Mouse (Mus musculus) thymus, adult 18-20 months (tissue): ENCODE measurements around the gene Kif28.
"Not testable (repeated sequence)": the region's sequence is repeated elsewhere in the genome, so short reads cannot be mapped to it uniquely, and the experiment has no call there.

ENCODE experiments used
- DNase-seq, 2 experiments: peaks; one replicate each; pipeline ENCODE4 v3.0.0; 2022; ENCODE audit warnings: mixed read lengths in 2 of 2

Gene Kif28

DNA sequence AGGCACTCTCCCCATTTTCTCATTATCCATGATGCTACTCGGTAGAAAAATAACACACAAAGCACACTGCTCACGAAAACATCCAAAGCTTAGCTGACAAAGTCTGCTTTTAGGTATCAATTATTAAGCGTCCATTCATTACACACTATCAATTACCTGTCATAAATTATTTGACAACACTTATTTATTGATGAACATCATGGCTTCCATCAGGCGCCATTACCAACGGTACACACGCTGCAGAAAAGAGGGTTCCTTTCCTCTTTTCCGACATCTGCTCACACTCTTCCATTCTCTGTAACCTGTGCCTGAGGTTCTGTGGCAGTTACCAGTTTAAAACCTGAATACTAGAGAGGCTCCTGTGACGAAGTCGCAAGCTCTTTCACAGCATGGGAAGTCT lies at the start of gene Kif28:
TSS of gene Kif28 (minus strand) at position 101 of the 400 bp plus-strand sequence.
- no peak for DNase-seq

GRCm38 (mm10) chr1:179787281-179787680 lies 42.2 kb upstream of the Kif28 start:
- no peak for DNase-seq

DNA sequence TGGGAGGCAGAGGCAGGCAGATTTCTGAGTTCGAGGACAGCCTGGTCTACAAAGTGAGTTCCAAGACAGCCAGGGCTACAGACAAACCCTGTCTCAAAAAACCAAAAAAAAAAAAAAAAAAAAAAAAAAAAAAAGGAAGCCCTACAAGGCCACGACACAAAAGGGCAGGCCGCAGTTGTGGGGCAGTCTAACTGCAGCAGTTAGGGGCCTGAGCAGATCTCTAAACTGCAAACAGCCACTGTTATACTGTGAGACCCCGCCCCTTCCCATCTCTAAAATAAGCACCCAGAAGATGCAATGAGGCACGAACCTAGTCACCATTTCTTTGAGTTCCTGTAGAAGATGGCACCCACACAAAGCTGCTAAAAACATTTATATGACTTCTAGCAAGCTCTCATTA lies 40.4 kb upstream of the Kif28 start:
- DNase-seq: no peak

- no peak for DNase-seq
Observed at GRCm38 (mm10) chr1:179784098-179784497, 39.0 kb upstream of the Kif28 start.

DNA sequence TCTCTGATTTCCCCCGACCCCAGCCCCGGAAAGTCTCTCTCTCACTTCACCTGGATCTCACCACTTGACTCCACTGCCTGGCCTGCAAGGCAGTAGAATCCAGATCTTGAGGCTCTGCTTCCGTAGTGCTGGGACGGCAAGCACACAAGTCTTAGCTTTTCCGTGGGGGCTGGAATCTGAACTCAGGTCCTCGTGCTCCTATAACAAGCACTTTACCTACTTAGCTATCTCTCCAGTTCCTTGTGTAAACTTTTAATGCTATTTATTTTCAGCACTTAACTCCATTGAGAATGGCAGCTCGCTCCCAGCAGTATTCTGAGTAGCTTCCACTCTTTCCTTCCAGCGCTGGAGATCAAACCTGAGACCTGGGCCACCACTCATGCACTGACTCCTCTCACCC lies 31.8 kb upstream of the Kif28 start:
- no peak for DNase-seq

DNA sequence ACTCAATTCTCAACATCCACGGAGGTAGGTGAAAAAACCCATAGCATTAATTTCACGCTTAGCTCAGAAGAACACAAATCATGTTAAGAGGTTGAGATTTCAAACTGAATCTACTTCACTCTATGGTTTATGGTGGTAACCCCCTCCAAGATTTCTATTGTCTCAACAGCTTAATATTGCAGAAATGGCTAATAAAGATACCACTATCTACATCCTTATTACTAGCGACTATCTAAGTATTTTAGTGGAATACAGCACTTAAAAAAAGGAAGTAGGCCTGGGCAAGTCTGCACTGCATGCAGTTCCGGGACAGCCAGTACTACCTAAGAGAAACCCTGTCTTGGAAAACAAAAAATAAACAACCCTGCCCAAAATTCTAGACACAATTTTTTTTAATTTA lies 15.5 kb upstream of the Kif28 start:
- no peak for DNase-seq

- no peak for DNase-seq
Observed at GRCm38 (mm10) chr1:179760086-179760485, 15.0 kb upstream of the Kif28 start.

GRCm38 (mm10) chr1:179756477-179756876 lies 11.4 kb upstream of the Kif28 start:
- DNase-seq: no peak

DNA sequence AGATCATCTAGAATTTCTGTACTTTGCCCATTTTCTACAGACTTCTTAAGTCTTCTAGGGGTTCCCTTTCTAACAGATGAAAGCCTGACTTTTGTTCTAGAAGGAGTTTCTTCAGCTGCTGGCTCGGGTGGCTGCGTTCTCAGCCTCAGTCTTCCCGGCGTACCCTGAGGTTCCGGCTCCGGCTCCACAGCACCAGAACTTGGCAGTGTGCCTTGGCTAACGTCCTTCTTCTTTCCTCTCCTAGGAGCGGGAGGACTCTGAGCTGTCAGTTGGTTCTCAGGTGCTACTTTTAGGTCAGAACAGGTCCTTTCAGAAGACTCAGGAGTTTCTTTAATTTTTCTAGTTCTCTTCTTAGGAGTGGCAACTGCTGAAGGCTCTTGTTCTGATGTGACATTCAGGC lies 7.9 kb upstream of the Kif28 start:
- DNase-seq: no peak

DNA sequence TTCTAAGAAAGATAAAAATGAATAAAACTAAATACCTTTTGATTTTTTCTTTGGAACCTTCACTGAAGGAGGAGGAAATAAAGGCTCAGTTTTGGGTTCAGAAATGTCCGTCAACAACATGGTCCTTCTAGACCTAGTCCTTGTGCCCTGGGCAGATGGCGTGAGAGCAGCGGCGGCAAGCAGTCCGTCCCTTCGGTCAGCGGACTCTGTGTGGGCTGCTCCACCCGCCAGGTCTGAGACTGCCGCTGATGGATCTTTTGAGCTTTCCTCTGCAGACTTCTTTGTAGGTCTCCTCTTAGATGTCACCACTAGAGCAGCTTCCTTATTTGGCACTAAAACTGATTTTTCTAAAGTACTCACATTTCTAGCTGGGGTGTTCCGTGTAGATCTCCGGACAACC lies 7.2 kb upstream of the Kif28 start:
- no peak for DNase-seq

GRCm38 (mm10) chr1:179743593-179744193 lies 1.4 kb downstream of the Kif28 start:
- DNase-seq: no peak

DNA sequence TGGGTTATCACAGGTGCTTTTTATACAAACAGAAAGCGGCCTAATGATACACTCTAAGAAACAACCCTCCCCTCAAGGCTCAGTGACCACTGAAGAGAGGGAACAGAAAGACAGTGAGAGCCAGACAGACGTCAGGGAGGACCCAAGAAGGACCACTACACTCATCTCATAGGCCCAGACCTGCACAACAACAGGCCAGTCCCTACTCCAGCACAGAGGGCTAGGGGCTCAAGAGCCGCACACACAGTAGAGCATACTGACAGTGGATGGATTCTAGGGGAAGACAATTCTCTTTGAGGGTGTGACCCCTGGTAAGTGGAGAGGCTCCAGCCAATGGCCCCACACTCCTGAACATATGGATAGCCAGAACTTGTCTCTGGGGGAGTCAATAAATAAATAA lies 8.6 kb downstream of the Kif28 start:
- no peak for DNase-seq

DNA sequence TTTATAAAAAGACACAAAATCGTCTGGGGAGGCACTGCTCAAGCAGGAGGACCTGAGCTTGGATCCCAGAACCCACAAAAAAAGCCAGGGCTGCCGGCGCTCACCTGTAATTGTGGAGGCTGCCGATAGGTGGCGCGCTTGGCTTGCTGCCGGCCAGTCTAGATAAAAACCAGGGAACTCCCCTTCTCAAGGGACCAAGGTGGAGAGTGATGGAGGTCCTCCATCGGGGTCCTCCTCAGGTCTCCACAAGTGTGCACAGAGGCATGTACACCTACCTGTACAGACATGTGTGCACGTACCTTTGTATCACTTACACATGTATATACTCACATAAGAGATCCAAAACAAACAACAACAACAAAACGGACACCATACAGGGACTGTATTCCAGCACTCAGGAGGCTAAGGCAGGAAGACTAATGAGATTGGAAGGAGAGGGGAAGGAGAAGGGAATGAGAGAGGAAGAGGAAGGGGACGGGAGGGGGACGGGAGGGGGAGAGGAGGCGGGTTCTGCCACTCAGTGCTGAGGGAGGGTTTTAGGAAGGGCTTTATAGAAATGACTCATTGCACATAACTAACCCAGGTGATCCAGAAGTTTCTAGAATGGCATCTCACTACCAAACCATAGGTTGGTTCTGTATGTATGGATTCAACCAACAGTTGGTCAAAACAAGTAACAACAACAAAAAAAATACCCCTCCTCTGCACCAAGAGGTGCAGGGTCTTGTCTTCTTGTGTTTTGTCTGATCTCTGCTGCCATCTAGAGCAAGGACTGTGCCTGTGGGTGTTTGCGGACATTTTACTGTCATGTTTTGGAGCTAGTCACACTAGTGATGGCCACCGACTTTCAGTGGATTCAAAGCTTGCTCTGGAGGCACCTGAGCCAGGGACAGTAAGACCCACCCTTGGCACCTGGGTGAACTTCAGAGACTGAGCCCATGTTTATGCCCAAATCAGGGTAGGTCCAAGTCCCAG lies 10.3 kb downstream of the Kif28 start:
- peak; percentile 39 to 41 for DNase-seq

GRCm38 (mm10) chr1:179731391-179731790 lies 13.7 kb downstream of the Kif28 start:
- DNase-seq: no peak

GRCm38 (mm10) chr1:179728661-179729060 lies 16.4 kb downstream of the Kif28 start:
- DNase-seq: no peak

- DNase-seq: no peak
Observed at GRCm38 (mm10) chr1:179722811-179723469, 22.1 kb downstream of the Kif28 start.

GRCm38 (mm10) chr1:179715786-179716185 lies 29.3 kb downstream of the Kif28 start:
- no peak for DNase-seq

GRCm38 (mm10) chr1:179715289-179715688 lies 29.8 kb downstream of the Kif28 start:
- not testable (repeated sequence) for DNase-seq

DNA sequence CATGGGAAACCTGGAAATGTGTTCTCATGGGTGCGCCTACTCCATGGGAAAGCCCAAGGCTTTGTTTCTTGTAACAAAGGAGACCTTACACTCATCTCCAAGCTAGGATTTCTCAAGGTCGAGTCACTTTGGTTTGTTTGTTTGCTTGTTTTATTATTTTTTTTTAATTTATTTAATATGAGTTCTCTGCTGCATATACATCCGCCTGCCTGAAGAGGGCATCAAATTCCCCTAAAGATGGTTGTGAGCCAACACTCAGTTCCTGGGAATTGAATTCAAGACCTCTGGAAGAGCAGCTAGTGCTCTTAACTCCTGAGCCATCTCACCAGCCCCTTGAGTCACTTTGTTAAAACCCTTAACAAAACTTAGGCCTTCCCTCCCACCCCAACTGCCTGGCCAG lies 31.7 kb downstream of the Kif28 start:
- DNase-seq: no peak

GRCm38 (mm10) chr1:179712658-179713057 lies 32.4 kb downstream of the Kif28 start:
- DNase-seq: no peak

GRCm38 (mm10) chr1:179710739-179711138 lies 34.3 kb downstream of the Kif28 start:
- DNase-seq: no peak

DNA sequence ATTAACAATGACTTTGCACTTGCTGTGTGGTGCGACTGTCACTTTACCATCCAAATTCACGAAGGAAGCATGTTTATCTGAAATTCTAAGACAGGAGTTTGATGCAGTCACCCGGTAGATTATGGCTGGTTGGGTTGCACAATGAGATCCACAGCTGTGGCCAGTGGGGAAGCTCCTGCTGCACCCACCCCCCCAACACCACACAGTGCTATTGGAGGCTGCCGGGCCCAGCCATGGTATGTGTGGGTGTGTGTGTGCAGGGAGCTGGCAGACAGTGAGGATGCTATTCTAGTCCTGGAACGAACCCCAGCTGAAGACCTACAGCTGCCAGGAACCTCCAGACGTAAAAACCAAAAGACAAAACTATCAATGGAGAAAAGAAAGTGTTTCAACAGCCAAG lies 35.7 kb downstream of the Kif28 start:
- no peak for DNase-seq

DNA sequence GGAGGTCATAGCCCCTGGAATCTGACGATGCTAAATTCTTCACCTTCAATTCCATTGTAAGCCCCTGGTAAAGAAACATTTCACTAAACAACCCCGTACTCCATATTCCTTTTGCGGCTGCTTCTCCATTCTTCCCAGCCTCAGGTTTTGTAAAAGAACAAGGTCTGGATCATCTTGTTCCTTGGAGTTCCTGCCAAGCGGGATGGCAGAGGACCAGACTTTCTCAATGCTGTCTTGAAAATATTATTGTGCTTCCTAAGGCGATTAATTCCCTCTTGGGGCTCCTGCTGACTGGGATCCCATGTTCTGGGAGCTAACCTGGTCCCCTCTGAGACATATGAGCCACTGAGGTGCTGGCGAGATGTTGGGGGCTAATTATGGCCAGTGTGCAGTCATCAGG lies 39.9 kb downstream of the Kif28 start:
- DNase-seq: no peak

- DNase-seq: no peak
Observed at GRCm38 (mm10) chr1:179704150-179704549, 40.9 kb downstream of the Kif28 start.
